In the genomic region with DNA sequence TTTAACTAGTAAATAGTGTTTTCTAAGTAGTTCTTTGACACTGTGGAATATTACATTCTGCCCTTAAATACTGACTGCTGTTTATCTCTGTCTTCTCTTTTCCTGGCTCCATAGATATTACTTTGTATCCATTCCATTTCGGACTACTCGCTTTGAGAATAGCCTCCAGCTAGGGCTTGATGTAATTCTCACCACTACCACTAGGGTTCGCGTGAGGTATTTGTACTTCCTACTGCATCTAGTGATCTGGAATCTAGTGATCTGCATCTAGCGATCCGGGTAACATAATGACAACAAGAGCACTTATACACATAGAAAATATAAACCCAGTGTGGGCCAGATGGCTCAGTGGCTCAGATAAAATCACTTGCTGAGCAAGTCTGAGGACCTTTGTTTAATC, we compare ENCODE assay signal across 12 mouse cellular contexts. TPM values are rescaled to one million over a fixed set of nuclear protein-coding genes. Genes with fewer than 3 reads are reported as not detected.
DNase-seq lines count a peak whose midpoint lies in the region; ATAC-seq and TF ChIP-seq lines count a peak whose summit lies in the region.
"Had no signal": no experiment of that assay in that cellular context is flagged by ENCODE, and none has a peak within 500 bp of the region (broad histone marks: within the 10 kb centered on the region; RNA-seq: fewer than 3 reads in every experiment).

No protein-coding gene starts in this region.

- no peak for TF ChIP-seq EP300 in liver, embryonic 14.5 days (IDR thresholded peaks at IDR 0.05; ENCODE audit: low read depth)

- ATAC-seq in liver, embryonic 14.5 days (ENCODE audit: insufficient read depth): no peak
- no peak for ATAC-seq in liver, embryonic 11.5 days (replicated peaks; ENCODE audit: low FRiP score)
- no peak for ATAC-seq in erythroid progenitor cell, adult 5-6 weeks (replicated peaks; ENCODE audit: low FRiP score, poor library complexity, severe bottlenecking)
- ATAC-seq: activated CD4-positive, CD25-positive, alpha-beta regulatory T cell, adult 4 months had no signal

- DNase-seq in gastrocnemius, adult 2 months: no peak
- no peak for DNase-seq in gastrocnemius, postnatal 10 days
- DNase-seq in liver, embryonic 14.5 days (ENCODE audit: low read depth in 3 of 3, low spot score in 3 of 3): no peak
- DNase-seq in liver, embryonic 11.5 days (ENCODE audit: low spot score): no peak
- peak; percentile 21 for DNase-seq in 416B (ENCODE audit: low read depth)
- DNase-seq in ZHBTc4 (ENCODE audit: low read depth, low spot score): peak; percentile 60
- DNase-seq in urinary bladder, postnatal 25 days (ENCODE audit: low spot score): no peak
- DNase-seq: liver; thymus, adult 2 months had no signal

- H3K27me3 ChIP-seq in liver, embryonic 14.5 days (ENCODE audit: control insufficient read depth, insufficient read depth, low read length): no peaks in the 10 kb centered on the region
- H3K27me3 ChIP-seq in liver, embryonic 11.5 days (replicated peaks; ENCODE audit: control insufficient read depth, insufficient read depth, low read length): no peaks in the 10 kb centered on the region

- no peak overlapping the region for H3K4me2 ChIP-seq in liver, embryonic 14.5 days (ENCODE audit: low read depth)
- H3K4me2 ChIP-seq in liver, embryonic 11.5 days: no peak overlapping the region
- H3K4me2 ChIP-seq: midbrain, embryonic 11.5 days had no signal

- no peak overlapping the region for H3K4me3 ChIP-seq in gastrocnemius, adult 2 months
- no peak overlapping the region for H3K4me3 ChIP-seq in liver, embryonic 14.5 days (ENCODE audit: insufficient read depth in 1 of 2, low read depth in 2 of 2, low read length in 2 of 2)
- H3K4me3 ChIP-seq in liver, embryonic 11.5 days (ENCODE audit: low read depth, low read length): no peak overlapping the region

- intact Hi-C loops in gastrocnemius, adult 2 months (cut with DNase I): no loop called here

- H3K9ac ChIP-seq in liver, embryonic 14.5 days (replicated peaks): no peak overlapping the region
- H3K9ac ChIP-seq in liver, embryonic 11.5 days (ENCODE audit: low read depth, low read length): no peak overlapping the region

- no peaks in the 10 kb centered on the region for H3K9me3 ChIP-seq in liver, embryonic 14.5 days (ENCODE audit: control insufficient read depth, low read length)
- no peaks in the 10 kb centered on the region for H3K9me3 ChIP-seq in liver, embryonic 11.5 days (ENCODE audit: control insufficient read depth, low read length)

- no peaks in the 10 kb centered on the region for H3K36me3 ChIP-seq in liver, embryonic 14.5 days (replicated peaks; ENCODE audit: control insufficient read depth, insufficient read depth, low read depth)
- no peaks in the 10 kb centered on the region for H3K36me3 ChIP-seq in liver, embryonic 11.5 days (ENCODE audit: control insufficient read depth, insufficient read depth, low read length)

- TF ChIP-seq CTCF in gastrocnemius, adult 2 months (IDR thresholded peaks at IDR 0.05): peak; percentile 43; the same call in 1 of the 2 replicates
- peak; percentile 35; the same call in 1 of the 2 replicates for TF ChIP-seq CTCF in liver, embryonic 14.5 days (IDR thresholded peaks at IDR 0.05; ENCODE audit: low read depth)

- no peak overlapping the region for H3K27ac ChIP-seq in gastrocnemius, adult 2 months
- H3K27ac ChIP-seq in liver, embryonic 14.5 days: no peak overlapping the region
- H3K27ac ChIP-seq in liver, embryonic 11.5 days (ENCODE audit: low read depth, low read length): no peak overlapping the region

- WGBS in liver, embryonic 14.5 days (ENCODE audit: insufficient replicate concordance): 59% methylated on average over 6 of the region's 6 CpGs
- WGBS in liver, embryonic 11.5 days: 46% methylated on average over 6 of the region's 6 CpGs

- no peaks in the 10 kb centered on the region for H3K4me1 ChIP-seq in liver, embryonic 14.5 days (replicated peaks; ENCODE audit: control insufficient read depth in 2 of 2, insufficient read depth in 2 of 2, low read length in 1 of 2)
- no peaks in the 10 kb centered on the region for H3K4me1 ChIP-seq in liver, embryonic 11.5 days (replicated peaks; ENCODE audit: control insufficient read depth, insufficient read depth, low read length)

RNA-seq across cellular contexts. Expression of a gene that starts 14.2 kb away (rescaled TPM):
- total RNA-seq in gastrocnemius, adult 2 months (2021): under 1 TPM; 0.47 to 0.66 TPM
- 1 to 10 TPM; 1.1 to 2.1 TPM for total RNA-seq in gastrocnemius, postnatal 10 days (2021)
- polyA plus RNA-seq in liver, embryonic 14.5 days (2012; rRNA removed): 0.03 and 0.04 TPM in 2 replicates
- polyA plus RNA-seq in liver, embryonic 14.5 days (2014; fragmentation: Nextera tagmentation; extraction: Ambion mirVana): 0.03 and 0.40 TPM in 2 replicates
- polyA plus RNA-seq in liver, embryonic 11.5 days (2014; fragmentation: Nextera tagmentation; extraction: Ambion mirVana): 0.10 and 1.1 TPM in 2 replicates
- total RNA-seq in erythroid progenitor cell, adult 5-6 weeks (2015; ENCODE audit: low replicate concordance): not detected in 2 replicates
- total RNA-seq in erythroid progenitor cell, adult 5-6 weeks (2017; ENCODE audit: low replicate concordance): not detected in 2 replicates
- polyA plus RNA-seq: activated CD4-positive, CD25-positive, alpha-beta regulatory T cell, adult 4 months had no signal

Comparison
In these comparisons a context has a peak if more than half of its experiments do, and no peak if none do; other contexts are left out.
1. DNase-seq: peak in 416B (single experiment) and ZHBTc4 (single experiment); none in gastrocnemius, adult 2 months (single experiment), gastrocnemius, postnatal 10 days (single experiment), liver, embryonic 14.5 days (0 of 3), liver, embryonic 11.5 days (single experiment) and urinary bladder, postnatal 25 days (single experiment).